Comparison of ENCODE assay signal across 8 mouse cellular contexts in the genomic region with DNA sequence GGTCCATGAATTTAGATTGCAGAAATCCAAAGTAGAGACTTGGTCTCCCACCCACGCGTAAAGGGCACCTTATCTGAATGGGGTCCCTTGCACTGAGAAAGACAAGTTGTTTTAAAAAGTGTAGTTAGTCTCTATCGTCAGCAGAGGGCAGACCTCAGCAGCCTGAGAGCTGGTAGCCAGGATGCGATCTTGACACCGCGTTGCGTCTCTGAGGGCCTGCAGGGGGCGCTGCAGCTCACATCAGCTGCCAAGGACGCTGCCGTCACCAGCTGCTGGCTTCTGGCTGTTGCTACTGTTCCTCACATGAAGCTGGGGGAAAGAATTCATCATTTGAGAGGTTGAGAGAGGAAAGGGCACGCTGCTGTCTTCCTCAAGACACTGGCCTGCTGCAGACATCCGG. TPM values are rescaled to one million over a fixed set of nuclear protein-coding genes. Genes with fewer than 3 reads are reported as not detected.
DNase-seq lines count a peak whose midpoint lies in the region; ATAC-seq lines count a peak whose summit lies in the region.

No protein-coding gene starts in this region.

- DNase-seq in adrenal gland, adult (ENCODE audit: inconsistent age in 2 of 2, low spot score in 1 of 2) = peak; percentile 89 to 95
- DNase-seq in gastrocnemius, postnatal 25 days = peak; percentile 81
- peak; percentile 70 to 75 for DNase-seq in left cerebral cortex, adult 8-10 months (ENCODE audit: low spot score in 2 of 2)
- peak; percentile 77 to 83 for DNase-seq in right cerebral cortex, postnatal 36 days (ENCODE audit: low spot score in 2 of 2)
- peak; percentile 80 to 88 for DNase-seq in urinary bladder, postnatal 36 days (ENCODE audit: low spot score in 2 of 2)

- ATAC-seq in common myeloid progenitor, adult 5-6 weeks (replicated peaks; ENCODE audit: low read depth, poor library complexity, severe bottlenecking) = peak; percentile 97
- ATAC-seq in inflammation-experienced regulatory T-cells, adult 6 months = peak; percentile 86
- ATAC-seq in megakaryocyte-erythroid progenitor cell, adult 5-6 weeks (replicated peaks; ENCODE audit: low FRiP score, low TSS enrichment, poor library complexity, severe bottlenecking) = peak; percentile 93

RNA-seq across cellular contexts. Expression of gene Dtnbp1, which starts 28.9 kb away (rescaled TPM):
- 91.8 and 109 TPM in 2 replicates for total RNA-seq in common myeloid progenitor, adult 5-6 weeks (2017)
- total RNA-seq in gastrocnemius, postnatal 25 days (2021) = 10 to 100 TPM; 36.3 to 38.6 TPM
- polyA plus RNA-seq in inflammation-experienced regulatory T-cells, adult 6 months (2017; shearing (Covaris generic)) = 10 to 100 TPM in 2 of 3 experiments, 1 to 10 TPM in 1; 8.1 to 10.6 (median 10.0) TPM
- total RNA-seq in left cerebral cortex, adult 8-10 months (2022) = 10 to 100 TPM; 77.5 to 93.8 (median 81.3) TPM
- 46.9 and 61.7 TPM in 2 replicates for total RNA-seq in megakaryocyte-erythroid progenitor cell, adult 5-6 weeks (2014; fragmentation: Nextera tagmentation)
- total RNA-seq in megakaryocyte-erythroid progenitor cell, adult 5-6 weeks (2017) = 22.7 and 34.7 TPM in 2 replicates

RNA-seq across cellular contexts. Expression of gene Gm9817, which starts 47.7 kb away (rescaled TPM):
- total RNA-seq in common myeloid progenitor, adult 5-6 weeks (2017) = not detected in 2 replicates
- total RNA-seq in gastrocnemius, postnatal 25 days (2021) = under 1 TPM; 0.13 to 0.16 TPM
- polyA plus RNA-seq in inflammation-experienced regulatory T-cells, adult 6 months (2017; shearing (Covaris generic)) = under 1 TPM in 1 of 3 experiments, not detected in 2; 0.38 TPM
- total RNA-seq in left cerebral cortex, adult 8-10 months (2022) = under 1 TPM in 2 of 4 experiments, not detected in 2; 0.15 to 0.21 TPM
- total RNA-seq in megakaryocyte-erythroid progenitor cell, adult 5-6 weeks (2014; fragmentation: Nextera tagmentation) = not detected in 2 replicates
- total RNA-seq in megakaryocyte-erythroid progenitor cell, adult 5-6 weeks (2017) = not detected in 2 replicates

Comparison
In these comparisons a context has a peak if more than half of its experiments do, and no peak if none do; other contexts are left out.
1. Peak in every context shown above with its lines: DNase-seq and ATAC-seq.